Mouse (Mus musculus) neural tube, postnatal 0 days (tissue): ENCODE results near the gene Gm10428. TPM values are rescaled to one million over a fixed set of nuclear protein-coding genes. Genes with fewer than 3 reads are reported as not detected.

Source experiments
- polyA plus RNA-seq: library from polyadenylated mRNA; unstranded; fragments of >200 nt; fragmentation: Nextera tagmentation; extraction: Ambion mirVana; gene quantifications from 2 replicates; pipeline ENCODE4 v1.2.1, GENCODE M21; 2015

Gm10428 gene
- polyA plus RNA-seq = not detected in 2 replicates

GRCm38 (mm10) chr11:62752780-62753179 lies at the start of gene Gm10428:
Gene Gm10428, plus strand, starts transcription at chr11:62753100.

GRCm38 (mm10) chr11:62731311-62732021 lies 21.4 kb upstream of the Gm10428 start, which contains the start of gene Zfp287:
Gene Zfp287, minus strand, starts transcription at chr11:62731905.

GRCm38 (mm10) chr11:62788935-62789616 lies 36.2 kb downstream of the Gm10428 start, which contains the start of gene Zfp286:
Gene Zfp286, minus strand, starts transcription at chr11:62789462.

Other genes with a start within 250 kb of the Gm10428 start
- gene Cenpv, start 213.8 kb upstream of the Gm10428 start, polyA plus RNA-seq = 41.1 and 42.8 TPM in 2 replicates
- gene Ubb, start 201.9 kb upstream of the Gm10428 start, polyA plus RNA-seq = 3,873 and 3,884 TPM in 2 replicates
- gene Trpv2, start 178.6 kb upstream of the Gm10428 start, polyA plus RNA-seq = 25.9 and 32.1 TPM in 2 replicates
- gene Lrrc75a, start 104.6 kb upstream of the Gm10428 start, polyA plus RNA-seq = 7.6 and 7.9 TPM in 2 replicates
- 24.7 and 32.0 TPM in 2 replicates for gene Mmgt2, start 104.4 kb upstream of the Gm10428 start, polyA plus RNA-seq
- 10.5 and 11.5 TPM in 2 replicates for gene Zfp287, start 21.2 kb upstream of the Gm10428 start, polyA plus RNA-seq
- gene Zfp286, start 36.4 kb downstream of the Gm10428 start, polyA plus RNA-seq = 14.0 and 18.6 TPM in 2 replicates
- gene Trim16, start 67.1 kb downstream of the Gm10428 start, polyA plus RNA-seq = 5.7 and 6.6 TPM in 2 replicates
- gene Fbxw10, start 94.0 kb downstream of the Gm10428 start, polyA plus RNA-seq = 0.41 and 0.49 TPM in 2 replicates
- 44.3 and 47.3 TPM in 2 replicates for gene Tvp23b, start 126.4 kb downstream of the Gm10428 start, polyA plus RNA-seq
- gene Cdrt4, start 198.1 kb downstream of the Gm10428 start, polyA plus RNA-seq = 0.37 TPM in 1 of 2 replicates, not detected in the other